Mouse (Mus musculus) heart, adult 2 months (tissue): ENCODE results near the gene Rai1.

Experiments
- CTCF ChIP-seq: fragments of 200-600 bp; IDR thresholded peaks from 2 replicates; pipeline ENCODE4 v1.8.1; 2022; ENCODE audit warnings: antibody characterized with exemption, mild to moderate bottlenecking, moderate library complexity
- POLR2A ChIP-seq: fragments of 200-500 bp; IDR thresholded peaks from 2 replicates; pipeline ENCODE4 v1.6.1; 2011; ENCODE audit warnings: mild to moderate bottlenecking, low read depth, low read length, control low read depth; ENCODE audit not compliant: insufficient read depth

GRCm38 (mm10) chr11:60235351-60235750 lies 130.5 kb downstream of the Rai1 start:
- TF ChIP-seq POLR2A (no peak), CTCF (no peak)
